Mouse (Mus musculus): ENCODE data around the gene Spata5.

- TF ChIP-seq POLR2A (IDR thresholded peaks at IDR 0.05; ENCODE audit: low read depth, low read length): no peak
- TF ChIP-seq CTCF (IDR thresholded peaks at IDR 0.05; ENCODE audit: extremely low read depth, insufficient read length, insufficient replicate concordance, low read depth, low read length): no peak
Measured at GRCm38 (mm10) chr3:37510055-37511032, 90.6 kb downstream of the Spata5 start.

Data from small intestine, adult 2 months (tissue).